Mouse (Mus musculus) liver, embryonic 11.5 days (tissue): Measurements from ENCODE around the gene Pmf1. TPM values are rescaled to one million over a fixed set of nuclear protein-coding genes. Genes with fewer than 3 reads are reported as not detected.

Experiments
- ATAC-seq: fragments of 200-750 bp; cut with Nextera tagmentation; replicated peaks from 2 replicates; pipeline ENCODE4 v1.8.0; 2017; ENCODE audit warnings: moderate number of reproducible peaks, mild to moderate bottlenecking, moderate TSS enrichment, moderate library complexity; ENCODE audit not compliant: low FRiP score
- DNase-seq: peaks from one replicate; pipeline ENCODE4 v3.0.0-alpha.2; 2017; ENCODE audit warnings: low spot score
- H3K27ac ChIP-seq: fragments of 300-500 bp; sonication (generic); 2 replicates; pipeline ENCODE4 v1.5.1; 2014; ENCODE audit warnings: mild to moderate bottlenecking, low read depth, low read length, control low read depth
- H3K27me3 ChIP-seq: fragments of 300-500 bp; sonication (generic); replicated peaks from 2 replicates; pipeline ENCODE4 v1.6.1; 2014; ENCODE audit warnings: low read length, mixed read lengths; ENCODE audit not compliant: control insufficient read depth, insufficient read depth
- H3K36me3 ChIP-seq: fragments of 300-500 bp; sonication (generic); 2 replicates; pipeline ENCODE4 v1.6.1; 2014; ENCODE audit warnings: mild to moderate bottlenecking, low read length, moderate library complexity, mixed read lengths; ENCODE audit not compliant: control insufficient read depth, insufficient read depth
- H3K4me1 ChIP-seq: fragments of 300-500 bp; sonication (generic); replicated peaks from 2 replicates; pipeline ENCODE4 v1.6.1; 2014; ENCODE audit warnings: low read length, mixed read lengths; ENCODE audit not compliant: control insufficient read depth, insufficient read depth
- H3K4me2 ChIP-seq: fragments of 300-500 bp; sonication (generic); 2 replicates; pipeline ENCODE4 v1.6.1; 2014; ENCODE audit warnings: mild to moderate bottlenecking, control low read depth, moderate library complexity
- H3K4me3 ChIP-seq: fragments of 300-500 bp; sonication (generic); 2 replicates; pipeline ENCODE4 v1.5.1; 2014; ENCODE audit warnings: low read depth, low read length, control low read depth
- H3K9ac ChIP-seq: fragments of 300-500 bp; sonication (generic); 2 replicates; pipeline ENCODE4 v1.6.1; 2014; ENCODE audit warnings: low read depth, low read length, control low read depth
- H3K9me3 ChIP-seq: fragments of 300-500 bp; sonication (generic); 2 replicates; pipeline ENCODE4 v1.6.1; 2016; ENCODE audit warnings: low read length, inconsistent platforms, mixed read lengths; ENCODE audit not compliant: control insufficient read depth
- WGBS: fragments of 180-500 bp; shearing (Covaris S2); extraction: QIAGEN DNeasy Blood & Tissue Kit; methylation state at CpG from one replicate; pipeline ENCODE4 v1.1.7; 2014; 5-methylcytosine and 5-hydroxymethylcytosine counted together
- microRNA-seq: library from miRNA; unstranded; fragments of <30 nt; microRNA quantifications from one replicate; pipeline ENCODE4, GENCODE M21; 2017; ENCODE audit warnings: borderline number of aligned reads
- polyA plus RNA-seq: library from polyadenylated mRNA; unstranded; fragments of >200 nt; fragmentation: Nextera tagmentation; extraction: Ambion mirVana; gene quantifications from 2 replicates; pipeline ENCODE4 v1.2.1, GENCODE M21; 2014

Pmf1 gene
- polyA plus RNA-seq, 1 experiment from 2014 or later = 165 TPM

- H3K27me3 ChIP-seq = peaks cover 17% of the 10 kb centered on the region
- ATAC-seq (no peak), DNase-seq (no peak)
- peaks cover 54% of the 10 kb centered on the region for H3K36me3 ChIP-seq
- peaks cover 36% of the 10 kb centered on the region for H3K4me1 ChIP-seq
- H3K9me3 ChIP-seq = no peaks in the 10 kb centered on the region
- H3K4me2 ChIP-seq = no peak overlapping the region
- H3K27ac ChIP-seq = no peak overlapping the region
- WGBS = 72% methylated on average over 6 of the region's 6 CpGs
- H3K9ac ChIP-seq = no peak overlapping the region
- H3K4me3 ChIP-seq = no peak overlapping the region
Observed at GRCm38 (mm10) chr3:88361096-88361495, 49.0 kb downstream of the Pmf1 start.

- ATAC-seq (no peak), DNase-seq (no peak)
- no peak overlapping the region for H3K4me2 ChIP-seq
- no peak overlapping the region for H3K9ac ChIP-seq
- WGBS = 78% methylated on average over 3 of the region's 3 CpGs
- H3K36me3 ChIP-seq = peaks cover 65% of the 10 kb centered on the region
- H3K4me1 ChIP-seq = peaks cover 36% of the 10 kb centered on the region
- no peak overlapping the region for H3K27ac ChIP-seq
- peaks cover 5% of the 10 kb centered on the region for H3K27me3 ChIP-seq
- no peaks in the 10 kb centered on the region for H3K9me3 ChIP-seq
- no peak overlapping the region for H3K4me3 ChIP-seq
Observed at GRCm38 (mm10) chr3:88359989-88360388, 50.1 kb downstream of the Pmf1 start.

- Histone ChIP-seq H3K36me3 (peaks cover 69% of the 10 kb centered on the region), H3K9ac (no peak overlapping the region), H3K27me3 (peaks cover 1% of the 10 kb centered on the region; the same call in 1 of the 2 replicates), H3K4me3 (no peak overlapping the region), H3K4me2 (no peak overlapping the region), H3K27ac (no peak overlapping the region), H3K4me1 (peaks cover 33% of the 10 kb centered on the region), H3K9me3 (no peaks in the 10 kb centered on the region)
- ATAC-seq (no peak), DNase-seq (no peak)
- WGBS = 85% methylated on average over 5 of the region's 5 CpGs
Observed at GRCm38 (mm10) chr3:88359584-88359983, 50.5 kb downstream of the Pmf1 start.

- no peak overlapping the region for H3K27ac ChIP-seq
- WGBS = 95% methylated on average over 8 of the region's 8 CpGs
- no peaks in the 10 kb centered on the region for H3K9me3 ChIP-seq
- no peak overlapping the region for H3K9ac ChIP-seq
- no peaks in the 10 kb centered on the region for H3K4me1 ChIP-seq
- no peak for DNase-seq
- no peak overlapping the region for H3K4me3 ChIP-seq
- no peak for ATAC-seq
- peaks cover 91% of the 10 kb centered on the region for H3K36me3 ChIP-seq
- no peaks in the 10 kb centered on the region for H3K27me3 ChIP-seq
- H3K4me2 ChIP-seq = no peak overlapping the region
Observed at GRCm38 (mm10) chr3:88354396-88355165, 55.5 kb downstream of the Pmf1 start.

GRCm38 (mm10) chr3:88352907-88353306 is 57.2 kb downstream of the Pmf1 start:
- Histone ChIP-seq H3K4me1 (no peaks in the 10 kb centered on the region), H3K4me3 (no peak overlapping the region), H3K27me3 (no peaks in the 10 kb centered on the region), H3K36me3 (peaks cover 86% of the 10 kb centered on the region), H3K9ac (no peak overlapping the region), H3K4me2 (no peak overlapping the region), H3K27ac (no peak overlapping the region), H3K9me3 (no peaks in the 10 kb centered on the region)
- no peak for DNase-seq
- 95% methylated on average over 9 of the region's 9 CpGs for WGBS
- ATAC-seq = no peak

- Histone ChIP-seq H3K9me3 (no peaks in the 10 kb centered on the region), H3K9ac (no peak overlapping the region), H3K36me3 (peaks cover 86% of the 10 kb centered on the region), H3K27ac (no peak overlapping the region), H3K4me3 (no peak overlapping the region), H3K4me2 (no peak overlapping the region), H3K27me3 (no peaks in the 10 kb centered on the region), H3K4me1 (no peaks in the 10 kb centered on the region)
- DNase-seq (no peak), ATAC-seq (no peak)
- WGBS = 88% methylated on average over 13 of the region's 13 CpGs
Observed at GRCm38 (mm10) chr3:88350732-88351131, 59.4 kb downstream of the Pmf1 start.

Small RNA genes lying within 50 kb of the gene (microRNA-seq; reads per million reads assigned to microRNA genes)
- gene Mir7011 = not detected

Other genes starting within 250 kb of the Pmf1 start
- 16.3 and 19.5 TPM in 2 replicates for gene Rhbg, start 155.6 kb downstream of the Pmf1 start, polyA plus RNA-seq
- gene Gm38392, start 123.1 kb downstream of the Pmf1 start, polyA plus RNA-seq = 0.31 and 1.4 TPM in 2 replicates
- 14.0 and 17.7 TPM in 2 replicates for gene Tsacc, start 113.3 kb downstream of the Pmf1 start, polyA plus RNA-seq
- 694 and 747 TPM in 2 replicates for gene Cct3, start 113.2 kb downstream of the Pmf1 start, polyA plus RNA-seq
- 111 and 113 TPM in 2 replicates for gene Glmp, start 85.3 kb downstream of the Pmf1 start, polyA plus RNA-seq
- gene Tmem79, start 74.2 kb downstream of the Pmf1 start, polyA plus RNA-seq = 2.0 TPM in 2 replicates
- 52.0 TPM in 2 replicates for gene Smg5, start 74.1 kb downstream of the Pmf1 start, polyA plus RNA-seq
- gene Paqr6, start 45.7 kb downstream of the Pmf1 start, polyA plus RNA-seq = 5.6 and 7.0 TPM in 2 replicates
- 0.12 and 0.40 TPM in 2 replicates for gene Bglap3, start 37.6 kb downstream of the Pmf1 start, polyA plus RNA-seq
- not detected in 2 replicates for gene Bglap2, start 31.6 kb downstream of the Pmf1 start, polyA plus RNA-seq
- not detected in 2 replicates for gene Bglap, start 25.9 kb downstream of the Pmf1 start, polyA plus RNA-seq
- 20.6 and 20.7 TPM in 2 replicates for gene Slc25a44, start 14.8 kb upstream of the Pmf1 start, polyA plus RNA-seq
- gene Sema4a, start 50.9 kb upstream of the Pmf1 start, polyA plus RNA-seq = 14.3 and 19.0 TPM in 2 replicates
- gene Lmna, start 99.6 kb upstream of the Pmf1 start, polyA plus RNA-seq = 155 and 157 TPM in 2 replicates
- 9.4 and 10.2 TPM in 2 replicates for gene Mex3a, start 122.1 kb upstream of the Pmf1 start, polyA plus RNA-seq
- 1.1 and 1.2 TPM in 2 replicates for gene Rab25, start 138.0 kb upstream of the Pmf1 start, polyA plus RNA-seq
- 111 and 120 TPM in 2 replicates for gene Lamtor2, start 142.7 kb upstream of the Pmf1 start, polyA plus RNA-seq
- 65.8 and 67.7 TPM in 2 replicates for gene Ubqln4, start 143.4 kb upstream of the Pmf1 start, polyA plus RNA-seq
- gene Ssr2, start 165.5 kb upstream of the Pmf1 start, polyA plus RNA-seq = 306 and 307 TPM in 2 replicates
- 64.3 and 66.3 TPM in 2 replicates for gene Arhgef2, start 195.6 kb upstream of the Pmf1 start, polyA plus RNA-seq
- not detected in 2 replicates for gene Rxfp4, start 242.8 kb upstream of the Pmf1 start, polyA plus RNA-seq